Mouse (Mus musculus) hindbrain, embryonic 16.5 days (tissue): ENCODE measurements around the gene Tnfsf8. TPM values are rescaled to one million over a fixed set of nuclear protein-coding genes. Genes with fewer than 3 reads are reported as not detected.

Experiments used
- ATAC-seq: fragments of 200-750 bp; cut with Nextera tagmentation; 2 replicates; pipeline ENCODE4 v1.8.0; 2017; ENCODE audit warnings: moderate TSS enrichment, moderate library complexity
- H3K27ac ChIP-seq: fragments of 300-500 bp; sonication (generic); 2 replicates; pipeline ENCODE4 v1.5.1; 2014; ENCODE audit warnings: low read depth, mild to moderate bottlenecking, control low read depth, low read length, moderate library complexity
- H3K27me3 ChIP-seq: fragments of 300-500 bp; sonication (generic); replicated peaks from 2 replicates; pipeline ENCODE4 v1.6.1; 2014; ENCODE audit warnings: low read length; ENCODE audit not compliant: control insufficient read depth, insufficient read depth
- H3K36me3 ChIP-seq: fragments of 300-500 bp; sonication (generic); 2 replicates; pipeline ENCODE4 v1.6.1; 2014; ENCODE audit warnings: mild to moderate bottlenecking, low read length, moderate library complexity, mixed read lengths; ENCODE audit not compliant: control insufficient read depth, insufficient read depth
- H3K4me1 ChIP-seq: fragments of 300-500 bp; sonication (generic); 2 replicates; pipeline ENCODE4 v1.6.1; 2014; ENCODE audit warnings: low read depth, low read length; ENCODE audit not compliant: control insufficient read depth, insufficient read depth
- H3K4me2 ChIP-seq: fragments of 300-500 bp; sonication (generic); 2 replicates; pipeline ENCODE4 v1.6.1; 2014; ENCODE audit warnings: mild to moderate bottlenecking, low read length, control low read depth, moderate library complexity
- H3K4me3 ChIP-seq: fragments of 300-500 bp; sonication (generic); 2 replicates; pipeline ENCODE4 v1.5.1; 2014; ENCODE audit warnings: mild to moderate bottlenecking, low read length, control low read depth, moderate library complexity
- H3K9ac ChIP-seq: fragments of 300-500 bp; sonication (generic); 2 replicates; pipeline ENCODE4 v1.6.1; 2014; ENCODE audit warnings: low read depth, mild to moderate bottlenecking, control low read depth, low read length, moderate library complexity
- H3K9me3 ChIP-seq: fragments of 300-500 bp; sonication (generic); 2 replicates; pipeline ENCODE4 v1.6.1; 2014; ENCODE audit warnings: mild to moderate bottlenecking, low read length, moderate library complexity; ENCODE audit not compliant: control insufficient read depth
- WGBS: fragments of 180-500 bp; shearing (Covaris S2); extraction: QIAGEN DNeasy Blood & Tissue Kit; methylation state at CpG from one replicate; pipeline ENCODE4 v1.1.7; 2014; 5-methylcytosine and 5-hydroxymethylcytosine counted together
- polyA plus RNA-seq: library from polyadenylated mRNA; unstranded; fragments of >200 nt; fragmentation: Nextera tagmentation; extraction: Ambion mirVana; gene quantifications from 2 replicates; pipeline ENCODE4 v1.2.1, GENCODE M21; 2015

Tnfsf8 gene
- polyA plus RNA-seq, 1 experiment from 2014 or later: 0.10 TPM

DNA sequence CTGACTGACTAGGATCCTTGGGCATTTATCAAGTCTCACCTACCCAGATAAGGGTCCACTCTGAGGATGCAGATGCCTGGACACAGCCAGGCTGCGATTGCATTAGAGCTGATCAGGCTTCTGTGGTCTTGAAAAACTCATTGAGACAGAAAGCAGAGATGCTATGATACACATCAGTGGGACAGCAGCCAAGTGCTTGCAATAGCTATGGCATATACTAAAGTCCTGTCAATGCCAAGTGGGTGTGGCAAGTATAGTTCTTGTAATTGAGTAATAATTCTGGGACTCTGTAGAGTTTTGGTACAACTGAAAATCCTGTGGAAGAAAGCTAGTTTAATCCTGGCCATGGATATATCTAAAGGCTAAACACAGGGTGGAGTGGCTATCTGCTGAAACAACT, 63.1 kb downstream of the Tnfsf8 start:
- Histone ChIP-seq H3K4me3 (no peak overlapping the region), H3K4me1 (no peaks in the 10 kb centered on the region), H3K9ac (no peak overlapping the region), H3K9me3 (peaks cover 3% of the 10 kb centered on the region; the same call in 1 of the 2 replicates), H3K27me3 (no peaks in the 10 kb centered on the region), H3K27ac (no peak overlapping the region), H3K36me3 (no peaks in the 10 kb centered on the region), H3K4me2 (no peak overlapping the region)
- WGBS: 82% methylated on average over 1 of the region's 1 CpGs
- ATAC-seq: no peak

DNA sequence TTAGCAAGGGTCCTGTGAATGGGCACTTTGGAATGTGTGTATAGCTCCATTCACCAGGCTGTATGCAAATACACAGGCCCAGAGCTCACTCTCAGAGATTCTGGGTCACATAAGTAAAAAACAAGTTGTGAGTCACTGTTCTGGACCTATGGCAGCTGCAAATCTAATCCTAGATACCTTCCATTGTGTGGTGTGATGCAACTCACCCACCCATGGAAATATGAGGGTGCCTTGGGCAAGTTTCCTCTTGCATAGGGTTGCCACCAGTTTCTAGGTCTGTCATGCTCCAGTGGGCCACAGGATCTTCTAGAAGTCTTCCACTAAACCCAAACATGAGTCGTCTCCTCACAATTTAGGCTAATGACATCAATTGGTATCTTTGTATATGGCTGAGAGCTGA, 64.6 kb downstream of the Tnfsf8 start:
- H3K4me3 ChIP-seq: no peak overlapping the region
- no peak overlapping the region for H3K4me2 ChIP-seq
- H3K4me1 ChIP-seq: no peaks in the 10 kb centered on the region
- no peaks in the 10 kb centered on the region for H3K27me3 ChIP-seq
- ATAC-seq: no peak
- H3K9me3 ChIP-seq: peaks cover 3% of the 10 kb centered on the region; the same call in 1 of the 2 replicates
- no peak overlapping the region for H3K27ac ChIP-seq
- H3K9ac ChIP-seq: no peak overlapping the region
- no peaks in the 10 kb centered on the region for H3K36me3 ChIP-seq
- 90% methylated on average over 1 of the region's 1 CpGs for WGBS

DNA sequence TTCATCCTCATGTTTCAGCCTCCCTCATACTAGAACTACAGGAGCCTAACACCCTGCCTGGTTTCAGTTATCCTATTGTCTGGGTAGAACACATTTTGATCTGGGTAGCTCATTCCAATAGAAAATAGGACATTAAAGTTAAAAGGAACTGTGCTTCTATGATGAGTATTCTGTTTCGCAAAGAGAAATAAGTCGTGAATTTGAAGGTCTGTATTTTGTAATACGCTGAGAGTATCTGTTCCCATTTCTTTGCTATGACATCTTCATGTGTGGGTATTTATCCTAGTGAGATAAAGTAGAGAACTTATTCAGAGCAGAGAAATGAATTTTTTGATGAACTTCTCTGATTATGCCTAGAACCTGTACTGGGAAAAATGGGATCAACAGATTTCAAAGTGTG, 68.8 kb downstream of the Tnfsf8 start:
- Histone ChIP-seq H3K27me3 (no peaks in the 10 kb centered on the region), H3K4me3 (no peak overlapping the region), H3K36me3 (no peaks in the 10 kb centered on the region), H3K4me1 (no peaks in the 10 kb centered on the region), H3K4me2 (no peak overlapping the region), H3K9me3 (no peaks in the 10 kb centered on the region), H3K27ac (no peak overlapping the region), H3K9ac (no peak overlapping the region)
- 95% methylated on average over 3 of the region's 3 CpGs for WGBS
- ATAC-seq: no peak

DNA sequence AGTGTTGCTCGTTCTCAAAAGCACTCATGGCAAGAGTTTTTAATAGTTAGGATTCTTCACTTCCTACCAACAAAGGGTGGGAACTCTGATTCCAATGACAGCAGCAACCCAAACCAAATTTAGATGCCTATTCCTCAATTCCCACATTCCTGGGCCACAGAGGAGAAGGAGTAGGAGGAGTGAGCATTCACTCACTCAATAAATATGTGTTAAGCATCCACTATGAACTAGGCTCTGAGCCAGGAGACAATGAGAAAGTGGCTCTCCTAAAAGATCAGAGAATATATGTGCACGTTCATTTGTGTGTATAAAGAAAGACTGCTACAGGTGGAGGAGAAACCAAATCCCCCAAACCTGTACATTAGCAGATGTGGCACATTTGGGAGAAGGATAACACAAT, 75.7 kb downstream of the Tnfsf8 start:
- Histone ChIP-seq H3K4me3 (no peak overlapping the region), H3K9me3 (no peaks in the 10 kb centered on the region), H3K4me1 (no peaks in the 10 kb centered on the region), H3K27me3 (no peaks in the 10 kb centered on the region), H3K36me3 (no peaks in the 10 kb centered on the region), H3K9ac (no peak overlapping the region), H3K4me2 (no peak overlapping the region), H3K27ac (no peak overlapping the region)
- ATAC-seq: no peak
- 80% methylated on average over 2 of the region's 2 CpGs for WGBS

DNA sequence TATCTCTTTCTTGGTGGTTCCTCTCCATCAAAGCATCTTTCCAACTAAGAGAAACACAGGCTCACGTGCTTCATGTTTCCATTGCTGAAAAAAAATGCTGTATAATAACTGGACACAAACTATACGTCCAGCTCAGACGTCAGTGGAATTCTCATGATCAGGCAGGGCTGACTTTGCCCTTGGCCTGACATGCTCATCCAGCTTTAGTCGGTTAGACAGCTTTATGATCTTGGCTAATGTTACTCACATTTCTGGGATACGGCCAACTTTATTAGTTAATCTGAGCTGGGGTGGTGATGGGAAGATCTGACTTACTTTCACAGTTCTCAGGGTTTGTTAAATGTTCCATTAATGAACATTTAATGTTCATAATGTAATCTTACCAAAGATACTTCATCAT, 77.3 kb downstream of the Tnfsf8 start:
- Histone ChIP-seq H3K36me3 (no peaks in the 10 kb centered on the region), H3K9ac (no peak overlapping the region)

DNA sequence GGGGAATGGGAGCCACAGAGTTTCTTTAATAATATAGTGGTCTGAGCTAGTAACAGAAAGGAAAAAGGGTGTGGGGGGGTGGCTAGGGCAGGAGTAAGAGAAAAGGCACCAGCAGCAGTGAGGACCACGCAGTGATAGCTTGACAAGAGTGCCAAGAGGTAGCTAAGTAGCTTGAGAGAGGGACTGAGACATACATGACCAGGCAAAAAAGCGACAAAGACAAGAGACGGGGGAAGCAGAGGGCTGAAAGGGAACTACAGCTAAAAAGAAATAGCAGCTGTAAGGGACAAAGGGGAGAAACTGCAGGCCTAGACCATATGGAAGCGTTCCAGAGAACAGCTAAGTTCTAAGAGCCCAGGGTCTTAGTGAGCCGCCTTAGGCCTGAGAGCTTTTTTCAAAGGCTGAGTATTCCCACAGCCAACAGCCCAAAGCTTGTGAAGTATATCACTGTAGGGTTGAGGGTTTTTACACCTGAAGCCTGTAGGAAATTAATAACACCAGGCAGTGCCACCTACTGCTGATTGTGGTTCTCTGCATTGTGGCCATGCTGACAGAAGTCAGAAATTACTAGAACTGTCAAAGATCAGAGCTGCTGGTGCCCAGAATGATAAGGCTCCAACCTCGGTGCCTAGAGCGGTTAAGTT, 78.1 kb downstream of the Tnfsf8 start:
- no peaks in the 10 kb centered on the region for H3K36me3 ChIP-seq
- no peak overlapping the region for H3K9ac ChIP-seq
- WGBS: 77% methylated on average over 7 of the region's 7 CpGs
- H3K27ac ChIP-seq: no peak overlapping the region
- H3K4me1 ChIP-seq: no peaks in the 10 kb centered on the region
- H3K9me3 ChIP-seq: no peaks in the 10 kb centered on the region
- no peak overlapping the region for H3K4me3 ChIP-seq
- H3K27me3 ChIP-seq: no peaks in the 10 kb centered on the region
- ATAC-seq: peak; percentile 64; the same call in 1 of the 2 replicates
- no peak overlapping the region for H3K4me2 ChIP-seq

More for the DNA sequence above, 77.3 kb downstream of the Tnfsf8 start:
- Histone ChIP-seq H3K4me1 (no peaks in the 10 kb centered on the region), H3K4me2 (no peak overlapping the region), H3K27ac (no peak overlapping the region), H3K9me3 (no peaks in the 10 kb centered on the region), H3K27me3 (no peaks in the 10 kb centered on the region), H3K4me3 (no peak overlapping the region)
- no peak for ATAC-seq
- 84% methylated on average over 5 of the region's 5 CpGs for WGBS

Other genes starting within 250 kb of the Tnfsf8 start
- not detected in 2 replicates for gene Tex48, start 238.9 kb downstream of the Tnfsf8 start, polyA plus RNA-seq
- not detected in 2 replicates for gene Gm11214, start 198.0 kb downstream of the Tnfsf8 start, polyA plus RNA-seq
- gene Tnfsf15, start 116.2 kb downstream of the Tnfsf8 start, polyA plus RNA-seq: not detected in 2 replicates
- 53.3 and 76.9 TPM in 2 replicates for gene Tnc, start 185.7 kb upstream of the Tnfsf8 start, polyA plus RNA-seq